In the genomic region with DNA sequence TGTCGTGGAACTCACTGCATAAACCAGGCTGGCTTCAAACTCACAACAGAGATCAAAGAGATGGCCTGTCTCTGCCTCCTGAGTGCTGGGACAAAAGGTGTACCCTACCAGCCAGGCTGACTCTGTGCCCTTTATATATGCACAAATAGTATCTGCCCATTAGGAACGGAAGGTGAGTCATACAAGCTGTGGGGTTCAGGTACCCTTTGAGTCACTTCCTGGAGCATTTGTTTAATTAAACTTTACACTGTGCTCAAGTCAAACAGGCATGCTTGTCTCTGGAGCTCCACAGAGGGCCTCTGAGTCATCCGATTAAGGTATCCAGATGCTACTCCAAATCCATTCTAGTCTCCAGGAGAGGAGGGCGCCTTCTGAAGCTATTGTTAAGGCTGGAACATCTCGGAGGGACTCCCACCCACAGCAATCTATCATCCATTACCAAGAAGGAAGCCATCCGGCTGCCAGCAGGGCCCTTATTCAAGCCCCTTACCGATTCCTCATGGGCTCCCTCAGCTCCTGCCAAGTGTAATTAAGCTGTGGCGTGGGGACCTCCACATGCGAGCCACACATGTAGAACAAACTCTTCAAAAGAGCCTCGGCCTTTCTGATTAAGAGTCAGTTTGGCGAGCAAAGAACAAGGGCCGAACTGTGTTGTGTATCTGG, we compare ENCODE assay signal across 11 mouse cellular contexts. TPM values are rescaled to one million over a fixed set of nuclear protein-coding genes. Genes with fewer than 3 reads are reported as not detected.
DNase-seq lines count a peak whose midpoint lies in the region; ATAC-seq lines count a peak whose summit lies in the region.
"Had no signal": no experiment of that assay in that cellular context is flagged by ENCODE, and none has a peak within 500 bp of the region (broad histone marks: within the 10 kb centered on the region; RNA-seq: fewer than 3 reads in every experiment).

No protein-coding gene starts in this region.

- no peaks in the 10 kb centered on the region for H3K9me3 ChIP-seq in midbrain, embryonic 14.5 days (ENCODE audit: control insufficient read depth, low read length)

- 0 out of 2 replicates have a peak, but pooled peaks have one; percentile 44 for ATAC-seq in frontal cortex, adult (ENCODE audit: low TSS enrichment)
- no peak for ATAC-seq in midbrain, embryonic 14.5 days (ENCODE audit: low FRiP score, low TSS enrichment)

- H3K27ac ChIP-seq in midbrain, embryonic 14.5 days (replicated peaks; ENCODE audit: low read depth, low read length): no peak overlapping the region

- no peaks in the 10 kb centered on the region for H3K4me1 ChIP-seq in midbrain, embryonic 14.5 days (ENCODE audit: control insufficient read depth, insufficient read depth, low read length)

- DNase-seq in frontal cortex, postnatal 36 days (ENCODE audit: low spot score in 2 of 2): no peak
- DNase-seq in Muller cell, postnatal 12 days (ENCODE audit: inconsistent ontology term): peak; percentile 38
- peak; percentile 72 for DNase-seq in induced T-regulatory cell, adult 2 months (ENCODE audit: low read depth)
- peak; percentile 36 for DNase-seq in midbrain, embryonic 14.5 days
- no peak for DNase-seq in left cerebral cortex, postnatal 10 days (ENCODE audit: extremely low spot score in 1 of 2, low spot score in 2 of 2)
- DNase-seq in layer of hippocampus, adult 9-11 months: no peak
- DNase-seq in layer of hippocampus, postnatal 14 days (ENCODE audit: low spot score in 2 of 2): no peak
- DNase-seq: heart, postnatal 14 days; thymus, postnatal 25 days had no signal

- 15% methylated on average over 12 of the region's 12 CpGs for WGBS in midbrain, embryonic 14.5 days

- no peaks in the 10 kb centered on the region for H3K27me3 ChIP-seq in midbrain, embryonic 14.5 days (ENCODE audit: control insufficient read depth, insufficient read depth, low read length)

- intact Hi-C loops in left cerebral cortex, postnatal 10 days (cut with DNase I): no loop called here

- no peak overlapping the region for H3K4me2 ChIP-seq in midbrain, embryonic 14.5 days (ENCODE audit: low read length)

- no peak overlapping the region for H3K4me3 ChIP-seq in midbrain, embryonic 14.5 days (replicated peaks; ENCODE audit: low read depth, low read length)
- H3K4me3 ChIP-seq: erythroblast, embryonic 14.5 days had no signal

- H3K9ac ChIP-seq in midbrain, embryonic 14.5 days (replicated peaks; ENCODE audit: low read length): no peak overlapping the region

- H3K36me3 ChIP-seq in midbrain, embryonic 14.5 days (ENCODE audit: control insufficient read depth, insufficient read depth, low read length): no peaks in the 10 kb centered on the region

RNA-seq across cellular contexts. Expression of gene Rassf3, which starts 44.9 kb away (rescaled TPM):
- polyA plus RNA-seq in midbrain, embryonic 14.5 days (2014; fragmentation: Nextera tagmentation; extraction: Ambion mirVana): 2.4 and 4.5 TPM in 2 replicates
- 10 to 100 TPM; 24.5 to 31.1 TPM for total RNA-seq in left cerebral cortex, postnatal 10 days (2021)
- 10 to 100 TPM; 12.0 to 12.6 TPM for total RNA-seq in layer of hippocampus, postnatal 14 days (2021)

Comparison
In these comparisons a context has a peak if more than half of its experiments do, and no peak if none do; other contexts are left out.
1. DNase-seq: peak in Muller cell, postnatal 12 days (single experiment), induced T-regulatory cell, adult 2 months (single experiment) and midbrain, embryonic 14.5 days (single experiment); none in frontal cortex, postnatal 36 days (0 of 2), left cerebral cortex, postnatal 10 days (0 of 2), layer of hippocampus, adult 9-11 months (single experiment) and layer of hippocampus, postnatal 14 days (0 of 2).